Comparison of ENCODE assay signal across 8 mouse cellular contexts in the genomic region with DNA sequence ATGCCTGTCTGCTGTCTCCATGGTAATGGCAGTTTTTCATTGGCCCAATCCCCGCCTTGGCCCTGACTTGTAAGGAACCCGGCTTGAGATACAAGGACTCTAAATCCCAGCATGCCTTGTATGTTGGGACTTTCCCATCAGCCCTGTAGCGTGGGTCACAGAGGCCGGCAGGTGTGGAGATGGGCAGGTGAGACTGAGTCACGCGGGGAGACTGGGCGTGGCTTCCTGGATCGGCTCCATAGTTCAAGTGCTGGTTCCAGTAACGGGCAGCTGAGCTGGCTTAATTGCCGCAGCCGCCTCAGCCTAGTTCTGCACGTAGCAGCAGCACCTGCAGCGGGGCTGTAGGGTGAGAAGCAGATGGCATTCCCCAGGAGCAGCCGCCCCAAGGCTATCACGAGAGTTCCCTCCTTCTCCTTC. TPM values are rescaled to one million over a fixed set of nuclear protein-coding genes. Genes with fewer than 3 reads are reported as not detected.
A peak's percentile ranks its signal among the peaks of the same experiment; 100 is the strongest.
DNase-seq lines count a peak whose midpoint lies in the region; ATAC-seq and TF ChIP-seq lines count a peak whose summit lies in the region.

No protein-coding gene starts in this region.

- ATAC-seq in forebrain, embryonic 15.5 days (replicated peaks): peak; percentile 88
- peak; percentile 84 for ATAC-seq in kidney, embryonic 16.5 days (ENCODE audit: low FRiP score, low TSS enrichment)
- ATAC-seq in limb, embryonic 11.5 days (ENCODE audit: insufficient number of reproducible peaks, low FRiP score, low TSS enrichment, low read depth): 0 out of 2 replicates have a peak, but pooled peaks have one; percentile 39
- peak; percentile 93 for ATAC-seq in midbrain, postnatal 0 days (ENCODE audit: low FRiP score)

- 5% methylated on average over 15 of the region's 15 CpGs for WGBS in forebrain, embryonic 15.5 days
- 5% methylated on average over 15 of the region's 15 CpGs for WGBS in kidney, embryonic 16.5 days
- 3% methylated on average over 15 of the region's 15 CpGs for WGBS in limb, embryonic 11.5 days
- WGBS in midbrain, postnatal 0 days: 6% methylated on average over 15 of the region's 15 CpGs

- H3K4me2 ChIP-seq in forebrain, embryonic 15.5 days (replicated peaks): peak overlapping the region; percentile 50
- peak overlapping the region; percentile 31 for H3K4me2 ChIP-seq in kidney, embryonic 16.5 days (replicated peaks; ENCODE audit: low read depth, low read length)
- peak overlapping the region; percentile 36; the same call in 1 of the 2 replicates for H3K4me2 ChIP-seq in limb, embryonic 11.5 days (ENCODE audit: low read depth, severe bottlenecking)
- peak overlapping the region; percentile 47 for H3K4me2 ChIP-seq in midbrain, postnatal 0 days (ENCODE audit: low read depth, low read length, poor library complexity, severe bottlenecking)

- H3K4me3 ChIP-seq in forebrain, embryonic 15.5 days: peak overlapping the region; percentile 41
- H3K4me3 ChIP-seq in kidney, embryonic 16.5 days (ENCODE audit: low read length): peak overlapping the region; percentile 10; the same call in 1 of the 2 replicates
- H3K4me3 ChIP-seq in limb, embryonic 11.5 days (ENCODE audit: low read depth, low read length): no peak overlapping the region
- peak overlapping the region; percentile 34 for H3K4me3 ChIP-seq in midbrain, postnatal 0 days (ENCODE audit: low read depth, low read length)

- H3K36me3 ChIP-seq in forebrain, embryonic 15.5 days: no peaks in the 10 kb centered on the region
- no peaks in the 10 kb centered on the region for H3K36me3 ChIP-seq in kidney, embryonic 16.5 days (ENCODE audit: insufficient read depth, low read length)
- H3K36me3 ChIP-seq in limb, embryonic 11.5 days (ENCODE audit: control insufficient read depth, insufficient read depth, low read length): no peaks in the 10 kb centered on the region
- no peaks in the 10 kb centered on the region for H3K36me3 ChIP-seq in midbrain, postnatal 0 days (ENCODE audit: insufficient read depth, low read length)

- H3K27me3 ChIP-seq in forebrain, embryonic 15.5 days: no peaks in the 10 kb centered on the region
- H3K27me3 ChIP-seq in kidney, embryonic 16.5 days (ENCODE audit: insufficient read depth, low read length): no peaks in the 10 kb centered on the region
- H3K27me3 ChIP-seq in limb, embryonic 11.5 days (ENCODE audit: control insufficient read depth, insufficient read depth, low read length): 0 out of 2 replicates have a peak, but pooled peaks cover 2% of the 10 kb centered on the region
- H3K27me3 ChIP-seq in midbrain, postnatal 0 days (ENCODE audit: insufficient read depth, low read length): no peaks in the 10 kb centered on the region

- H3K9me3 ChIP-seq in forebrain, embryonic 15.5 days: no peaks in the 10 kb centered on the region
- H3K9me3 ChIP-seq in kidney, embryonic 16.5 days (ENCODE audit: low read length): no peaks in the 10 kb centered on the region
- no peaks in the 10 kb centered on the region for H3K9me3 ChIP-seq in limb, embryonic 11.5 days (ENCODE audit: control insufficient read depth, low read length)
- no peaks in the 10 kb centered on the region for H3K9me3 ChIP-seq in midbrain, postnatal 0 days (ENCODE audit: low read length)

- DNase-seq in urinary bladder, adult 18-20 months (ENCODE audit: low spot score in 2 of 2): peak; percentile 71 to 73
- no peak for DNase-seq in urinary bladder, postnatal 10 days (ENCODE audit: low spot score)
- peak; percentile 55 for DNase-seq in limb, embryonic 11.5 days (ENCODE audit: low spot score)
- peak; percentile 84 for DNase-seq in midbrain, postnatal 0 days (ENCODE audit: low spot score)
- no peak for DNase-seq in c-Kit-positive CD71-positive TER-119-positive erythroid progenitor cells, embryonic 14.5 days (ENCODE audit: low spot score)
- no peak for DNase-seq in thymus, adult 18-20 months

- H3K27ac ChIP-seq in forebrain, embryonic 15.5 days (replicated peaks): peak overlapping the region; percentile 29; the same call in 1 of the 2 replicates
- no peak overlapping the region for H3K27ac ChIP-seq in kidney, embryonic 16.5 days (ENCODE audit: low read length)
- H3K27ac ChIP-seq in limb, embryonic 11.5 days (replicated peaks; ENCODE audit: low read depth, low read length): no peak overlapping the region
- peak overlapping the region; percentile 60 for H3K27ac ChIP-seq in midbrain, postnatal 0 days (ENCODE audit: low read depth, low read length)

- peak overlapping the region; percentile 39 for H3K9ac ChIP-seq in forebrain, embryonic 15.5 days (replicated peaks)
- H3K9ac ChIP-seq in kidney, embryonic 16.5 days (replicated peaks; ENCODE audit: low read length): no peak overlapping the region
- no peak overlapping the region for H3K9ac ChIP-seq in limb, embryonic 11.5 days (ENCODE audit: low read length)
- peak overlapping the region; percentile 42; the same call in 1 of the 2 replicates for H3K9ac ChIP-seq in midbrain, postnatal 0 days (replicated peaks; ENCODE audit: low read length, poor library complexity, severe bottlenecking)

- peaks cover 7% of the 10 kb centered on the region for H3K4me1 ChIP-seq in forebrain, embryonic 15.5 days
- peaks cover 7% of the 10 kb centered on the region for H3K4me1 ChIP-seq in kidney, embryonic 16.5 days (ENCODE audit: insufficient read depth, low read length)
- peaks cover 14% of the 10 kb centered on the region for H3K4me1 ChIP-seq in limb, embryonic 11.5 days (ENCODE audit: control insufficient read depth, insufficient read depth, low read length)
- H3K4me1 ChIP-seq in midbrain, postnatal 0 days (ENCODE audit: insufficient read depth, low read length): no peaks in the 10 kb centered on the region

- no peak for TF ChIP-seq CTCF in midbrain, postnatal 0 days (IDR thresholded peaks at IDR 0.05)

RNA-seq across cellular contexts. Expression of gene Elf3, which starts 9.9 kb away (rescaled TPM):
- polyA plus RNA-seq in forebrain, embryonic 15.5 days (2015; fragmentation: Nextera tagmentation; extraction: Ambion mirVana): 0.28 and 0.43 TPM in 2 replicates
- 41.8 and 44.1 TPM in 2 replicates for polyA plus RNA-seq in kidney, embryonic 16.5 days (2015; fragmentation: Nextera tagmentation; extraction: Ambion mirVana)
- 7.4 and 7.9 TPM in 2 replicates for polyA plus RNA-seq in limb, embryonic 11.5 days (2014; fragmentation: Nextera tagmentation; extraction: Ambion mirVana)
- total RNA-seq in midbrain, postnatal 0 days (2014; rRNA removed): 0.14 and 0.77 TPM in 2 replicates
- polyA plus RNA-seq in midbrain, postnatal 0 days (2015; fragmentation: Nextera tagmentation; extraction: Ambion mirVana): 0.36 and 0.60 TPM in 2 replicates

RNA-seq across cellular contexts. Expression of gene Rnpep, which starts 35.4 kb away (rescaled TPM):
- 96.0 and 98.8 TPM in 2 replicates for polyA plus RNA-seq in forebrain, embryonic 15.5 days (2015; fragmentation: Nextera tagmentation; extraction: Ambion mirVana)
- 89.8 and 91.8 TPM in 2 replicates for polyA plus RNA-seq in kidney, embryonic 16.5 days (2015; fragmentation: Nextera tagmentation; extraction: Ambion mirVana)
- polyA plus RNA-seq in limb, embryonic 11.5 days (2014; fragmentation: Nextera tagmentation; extraction: Ambion mirVana): 108 and 112 TPM in 2 replicates
- 76.3 and 79.7 TPM in 2 replicates for total RNA-seq in midbrain, postnatal 0 days (2014; rRNA removed)
- 49.2 and 52.4 TPM in 2 replicates for polyA plus RNA-seq in midbrain, postnatal 0 days (2015; fragmentation: Nextera tagmentation; extraction: Ambion mirVana)

Comparison
In these comparisons a context has a peak if more than half of its experiments do, and no peak if none do; other contexts are left out.
1. DNase-seq: peak in urinary bladder, adult 18-20 months (2 of 2), limb, embryonic 11.5 days (single experiment) and midbrain, postnatal 0 days (single experiment); none in urinary bladder, postnatal 10 days (single experiment), c-Kit-positive CD71-positive TER-119-positive erythroid progenitor cells, embryonic 14.5 days (single experiment) and thymus, adult 18-20 months (0 of 2).
2. ATAC-seq: peak in every context shown above with its lines; median percentile 93 in midbrain, postnatal 0 days; 88 in forebrain, embryonic 15.5 days; 84 in kidney, embryonic 16.5 days; 39 in limb, embryonic 11.5 days.
3. H3K27ac ChIP-seq: peak in forebrain, embryonic 15.5 days (single experiment) and midbrain, postnatal 0 days (single experiment); none in kidney, embryonic 16.5 days (single experiment) and limb, embryonic 11.5 days (single experiment).
4. H3K9ac ChIP-seq: peak in forebrain, embryonic 15.5 days (single experiment) and midbrain, postnatal 0 days (single experiment); none in kidney, embryonic 16.5 days (single experiment) and limb, embryonic 11.5 days (single experiment).
5. Peak in every context shown above with its lines, with median percentiles within 50 percentile points of each other: H3K4me2 ChIP-seq.